Mouse (Mus musculus): ENCODE data around the gene Fosb. TPM values are rescaled to one million over a fixed set of nuclear protein-coding genes. Genes with fewer than 3 reads are reported as not detected.

The Fosb gene
- polyA plus RNA-seq (2014; fragmentation: Nextera tagmentation; extraction: Ambion mirVana), result 0.07 TPM in 1 of 2 replicates, not detected in the other

DNA sequence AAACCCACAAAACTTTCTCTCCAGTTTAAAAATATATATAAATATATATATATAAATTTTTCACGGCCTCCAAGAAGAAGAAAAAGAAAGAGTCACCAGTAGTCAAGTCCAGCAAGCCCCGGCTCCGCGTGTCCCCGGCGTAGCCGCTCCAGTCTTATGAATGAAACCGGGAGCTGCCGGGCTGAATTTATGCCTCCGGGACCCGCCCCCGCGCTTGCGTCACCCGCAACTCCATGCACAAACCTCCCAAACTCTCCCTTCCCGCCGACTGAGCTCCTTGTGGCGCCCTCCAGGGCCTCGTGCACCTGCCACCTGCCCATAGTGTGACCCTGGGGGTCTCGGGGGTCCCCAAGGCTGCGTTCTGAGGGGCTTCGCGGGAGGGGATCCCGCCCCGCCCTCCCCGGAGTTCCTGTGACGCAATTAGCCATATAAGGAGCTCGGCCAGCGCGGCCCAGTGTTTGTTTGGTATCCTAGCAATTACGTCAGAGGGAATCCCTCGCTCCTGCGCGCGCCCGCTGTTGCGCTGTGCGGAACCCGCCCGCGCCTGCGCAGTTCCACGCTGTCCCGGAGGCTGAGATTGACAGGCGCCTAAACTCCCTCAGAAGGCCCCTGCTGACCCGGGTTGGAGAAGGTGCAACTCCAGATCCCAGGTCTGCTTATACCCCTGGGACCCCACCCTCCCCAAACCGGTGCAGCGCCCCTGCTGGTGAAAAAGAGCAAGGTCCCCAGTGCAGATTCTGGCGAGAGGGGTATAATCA lies at the start of gene Fosb:
Fosb (minus strand) TSS at position 168 of the 758 bp plus-strand sequence.
- Histone ChIP-seq H3K27me3 (ENCODE audit: control insufficient read depth, insufficient read depth, low read length) (peaks cover 18% of the 10 kb centered on the region), H3K4me2 (replicated peaks; ENCODE audit: low read depth, low read length) (peak within 1 kb of the TSS; percentile 99), H3K4me3 (ENCODE audit: low read depth, low read length) (peak within 1 kb of the TSS; percentile 59), H3K9ac (replicated peaks; ENCODE audit: low read depth, low read length) (peak within 1 kb of the TSS; percentile 47), H3K4me1 (ENCODE audit: control insufficient read depth, insufficient read depth, low read length) (peaks cover 12% of the 10 kb centered on the region), H3K27ac (ENCODE audit: low read length) (no peak within 1 kb of the TSS), H3K9me3 (ENCODE audit: control insufficient read depth, low read depth, low read length) (no peaks in the 10 kb centered on the region), H3K36me3 (ENCODE audit: control insufficient read depth, insufficient read depth, low read length) (no peaks in the 10 kb centered on the region)
- ATAC-seq (ENCODE audit: insufficient number of reproducible peaks, insufficient read depth, low FRiP score, low read depth), result peak; percentile 84
- under 1% methylated on average over 49 of the region's 49 CpGs for WGBS

DNA sequence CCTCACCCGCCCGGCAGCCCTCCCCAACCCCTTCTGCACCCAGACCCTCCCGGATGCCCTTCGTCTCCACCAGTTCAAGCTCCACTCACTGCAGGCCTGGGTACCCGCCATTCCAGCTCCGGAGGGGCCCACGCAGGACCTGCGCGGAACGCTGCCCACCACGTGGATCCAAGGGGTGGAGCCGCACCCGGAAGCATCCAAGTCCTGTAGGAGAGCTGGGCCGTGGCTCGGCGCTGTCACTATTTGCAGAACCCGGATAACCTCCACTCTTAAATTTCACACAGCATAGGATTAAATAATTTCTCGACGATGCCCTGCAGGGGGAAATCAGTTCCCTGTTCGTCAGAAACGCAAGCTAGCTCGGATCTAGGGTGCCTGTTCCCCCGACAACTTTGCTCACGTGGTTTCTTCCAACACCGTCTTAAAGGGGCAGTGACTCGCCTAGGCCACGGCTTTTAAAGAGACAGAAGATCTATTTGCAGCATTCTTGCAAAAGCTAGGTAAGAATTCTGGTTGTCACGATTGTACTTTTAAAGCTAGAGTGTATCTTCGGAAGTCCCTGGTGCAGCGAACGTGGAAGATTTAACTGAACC lies 49.5 kb upstream of the Fosb start, which contains the start of the genes Cd3eap and Ppp1r13l:
Cd3eap (minus strand) TSS at position 185 of the 593 bp plus-strand sequence.
Ppp1r13l (plus strand) TSS at position 451 of the 593 bp plus-strand sequence.
- no peaks in the 10 kb centered on the region for H3K9me3 ChIP-seq (ENCODE audit: control insufficient read depth, low read depth, low read length)
- under 1% methylated on average over 31 of the region's 31 CpGs for WGBS
- H3K36me3 ChIP-seq (ENCODE audit: control insufficient read depth, insufficient read depth, low read length), result peaks cover 21% of the 10 kb centered on the region
- peak within 1 kb of the TSS; percentile 82 for H3K4me3 ChIP-seq (ENCODE audit: low read depth, low read length)
- no peaks in the 10 kb centered on the region for H3K27me3 ChIP-seq (ENCODE audit: control insufficient read depth, insufficient read depth, low read length)
- peak; percentile 60 for ATAC-seq (ENCODE audit: insufficient number of reproducible peaks, insufficient read depth, low FRiP score, low read depth)
- H3K27ac ChIP-seq (ENCODE audit: low read length), result peak within 1 kb of the TSS; percentile 59
- H3K4me1 ChIP-seq (ENCODE audit: control insufficient read depth, insufficient read depth, low read length), result peaks cover 20% of the 10 kb centered on the region
- H3K9ac ChIP-seq (replicated peaks; ENCODE audit: low read depth, low read length), result peak within 1 kb of the TSS; percentile 60
- H3K4me2 ChIP-seq (replicated peaks; ENCODE audit: low read depth, low read length), result peak within 1 kb of the TSS; percentile 96

DNA sequence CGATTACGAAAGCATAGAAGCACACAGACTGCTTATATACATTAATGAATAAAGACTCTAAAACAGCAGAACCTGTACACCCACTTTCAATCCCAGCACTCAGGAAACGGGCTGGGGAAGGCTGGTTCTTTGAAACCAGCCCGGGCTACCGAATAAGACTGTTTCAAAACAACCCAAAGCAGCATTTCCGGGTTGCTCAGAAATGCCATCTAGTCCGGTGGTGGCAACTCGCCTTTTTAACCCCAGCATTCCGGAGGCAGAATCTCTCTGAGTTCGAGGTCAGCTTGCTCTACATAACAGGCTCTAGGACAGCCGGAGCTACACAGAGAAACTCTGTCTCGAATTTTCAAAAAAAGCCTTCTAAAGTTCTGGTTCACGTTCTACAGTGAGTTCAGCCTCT lies 48.8 kb upstream of the Fosb start:
- Histone ChIP-seq H3K9me3 (ENCODE audit: control insufficient read depth, low read depth, low read length) (no peaks in the 10 kb centered on the region), H3K27ac (ENCODE audit: low read length) (no peak overlapping the region), H3K4me2 (replicated peaks; ENCODE audit: low read depth, low read length) (peak overlapping the region; percentile 96), H3K4me1 (ENCODE audit: control insufficient read depth, insufficient read depth, low read length) (peaks cover 20% of the 10 kb centered on the region), H3K27me3 (ENCODE audit: control insufficient read depth, insufficient read depth, low read length) (no peaks in the 10 kb centered on the region), H3K9ac (replicated peaks; ENCODE audit: low read depth, low read length) (peak overlapping the region; percentile 60), H3K36me3 (ENCODE audit: control insufficient read depth, insufficient read depth, low read length) (peaks cover 24% of the 10 kb centered on the region), H3K4me3 (ENCODE audit: low read depth, low read length) (peak overlapping the region; percentile 82)
- WGBS, result 15% methylated on average over 13 of the region's 13 CpGs
- no peak for ATAC-seq (ENCODE audit: insufficient number of reproducible peaks, insufficient read depth, low FRiP score, low read depth)

DNA sequence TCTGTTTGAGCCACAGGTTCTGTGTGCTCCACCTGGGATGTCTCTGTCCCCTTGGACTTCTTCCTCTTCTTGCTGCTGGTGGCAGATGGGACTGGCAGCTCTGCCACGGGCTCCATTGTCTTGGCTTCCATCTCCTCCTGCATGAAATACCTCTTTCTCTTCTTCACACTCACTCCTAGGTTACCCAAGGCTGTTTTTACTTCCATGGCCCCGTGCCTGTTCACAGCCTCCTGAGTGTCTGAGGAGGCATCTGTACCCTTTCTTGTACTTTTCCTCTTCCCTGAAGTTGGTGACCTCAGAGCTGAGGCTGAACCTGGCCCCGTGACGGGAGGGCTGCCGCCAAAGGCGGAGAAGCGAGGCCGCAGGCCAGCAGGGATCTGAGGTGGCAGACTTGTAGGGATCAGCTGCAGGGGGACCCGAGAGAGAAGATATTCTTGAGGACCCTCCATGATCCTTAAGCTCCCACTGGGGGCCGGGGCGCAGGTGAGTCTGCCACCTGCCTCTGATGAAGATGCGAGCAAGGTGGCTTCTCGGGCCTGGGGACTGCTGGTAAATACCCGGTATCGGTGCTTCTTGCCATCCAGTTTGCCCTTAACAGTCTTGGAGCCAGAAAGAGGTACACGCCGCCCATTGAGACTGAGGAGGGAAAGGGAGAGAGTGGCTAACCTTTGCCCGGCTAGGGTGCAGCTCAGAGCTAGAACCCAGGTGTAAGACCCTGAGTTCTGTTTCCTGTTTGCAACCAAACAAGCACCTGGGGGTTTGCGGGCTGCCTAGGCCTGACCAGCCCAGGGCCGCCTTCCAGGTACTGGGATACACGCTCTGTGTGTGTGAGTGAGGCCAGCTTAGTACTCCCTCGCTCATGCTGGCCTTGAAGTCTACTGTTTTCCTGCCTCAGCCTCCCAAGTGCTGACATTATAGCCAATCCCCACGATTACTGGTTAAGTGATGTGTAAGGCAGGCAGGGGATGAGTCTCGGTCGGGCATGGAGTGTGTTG lies 47.8 kb upstream of the Fosb start:
- Histone ChIP-seq H3K4me3 (ENCODE audit: low read depth, low read length) (peak overlapping the region; percentile 82; the same call in 1 of the 2 replicates), H3K4me1 (ENCODE audit: control insufficient read depth, insufficient read depth, low read length) (peaks cover 20% of the 10 kb centered on the region), H3K36me3 (ENCODE audit: control insufficient read depth, insufficient read depth, low read length) (peaks cover 32% of the 10 kb centered on the region), H3K27me3 (ENCODE audit: control insufficient read depth, insufficient read depth, low read length) (no peaks in the 10 kb centered on the region), H3K9me3 (ENCODE audit: control insufficient read depth, low read depth, low read length) (no peaks in the 10 kb centered on the region), H3K4me2 (replicated peaks; ENCODE audit: low read depth, low read length) (peak overlapping the region; percentile 96), H3K9ac (replicated peaks; ENCODE audit: low read depth, low read length) (peak overlapping the region; percentile 60; the same call in 1 of the 2 replicates), H3K27ac (ENCODE audit: low read length) (no peak overlapping the region)
- 92% methylated on average over 25 of the region's 25 CpGs for WGBS
- no peak for ATAC-seq (ENCODE audit: insufficient number of reproducible peaks, insufficient read depth, low FRiP score, low read depth)

DNA sequence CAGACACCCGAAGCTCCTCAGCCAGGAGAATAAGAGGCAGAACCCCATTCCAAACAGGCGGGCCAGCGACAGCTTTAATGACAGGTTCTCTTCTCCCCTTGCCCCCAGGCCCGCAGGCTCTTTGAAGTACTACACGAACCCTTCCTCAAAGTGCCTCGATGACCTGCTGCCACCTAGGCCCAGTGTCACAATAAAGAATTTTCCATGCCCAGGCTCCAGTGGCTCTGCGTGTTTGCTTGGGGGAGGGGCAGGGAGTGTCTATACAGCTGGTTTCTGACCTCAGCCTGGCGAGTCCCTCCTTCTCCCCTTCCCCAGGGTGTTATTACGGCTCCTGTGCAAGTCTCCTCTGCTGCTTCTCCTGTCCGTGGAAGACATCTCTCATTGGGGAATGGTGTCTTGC lies 46.5 kb upstream of the Fosb start:
- Histone ChIP-seq H3K4me3 (ENCODE audit: low read depth, low read length) (no peak overlapping the region), H3K9ac (replicated peaks; ENCODE audit: low read depth, low read length) (no peak overlapping the region), H3K36me3 (ENCODE audit: control insufficient read depth, insufficient read depth, low read length) (peaks cover 40% of the 10 kb centered on the region), H3K4me2 (replicated peaks; ENCODE audit: low read depth, low read length) (no peak overlapping the region), H3K27ac (ENCODE audit: low read length) (no peak overlapping the region), H3K27me3 (ENCODE audit: control insufficient read depth, insufficient read depth, low read length) (no peaks in the 10 kb centered on the region), H3K9me3 (ENCODE audit: control insufficient read depth, low read depth, low read length) (no peaks in the 10 kb centered on the region), H3K4me1 (ENCODE audit: control insufficient read depth, insufficient read depth, low read length) (peaks cover 10% of the 10 kb centered on the region; the same call in 1 of the 2 replicates)
- 63% methylated on average over 10 of the region's 10 CpGs for WGBS
- no peak for ATAC-seq (ENCODE audit: insufficient number of reproducible peaks, insufficient read depth, low FRiP score, low read depth)

DNA sequence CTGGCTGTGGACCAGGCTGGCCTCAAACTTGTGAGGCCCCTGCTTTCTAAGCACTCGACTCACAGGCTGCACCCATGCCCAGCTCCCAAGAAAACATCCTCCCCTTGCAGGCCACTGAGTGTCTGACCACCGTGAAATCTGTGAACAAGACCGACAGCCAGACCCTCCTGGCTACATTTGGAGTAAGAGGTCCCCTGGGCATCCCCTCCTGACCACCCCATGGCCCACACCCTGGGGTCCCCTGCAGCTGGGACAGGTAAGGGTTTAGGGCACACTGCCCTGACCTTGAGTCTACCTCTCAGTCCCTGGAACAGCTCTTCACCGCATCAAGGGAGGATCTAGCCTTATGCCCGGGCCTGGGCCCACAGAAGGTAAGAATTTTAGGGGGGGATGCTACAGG lies 45.1 kb upstream of the Fosb start:
- H3K4me1 ChIP-seq (ENCODE audit: control insufficient read depth, insufficient read depth, low read length), result peaks cover 7% of the 10 kb centered on the region; the same call in 1 of the 2 replicates
- no peaks in the 10 kb centered on the region for H3K9me3 ChIP-seq (ENCODE audit: control insufficient read depth, low read depth, low read length)
- no peak overlapping the region for H3K27ac ChIP-seq (ENCODE audit: low read length)
- peaks cover 49% of the 10 kb centered on the region for H3K36me3 ChIP-seq (ENCODE audit: control insufficient read depth, insufficient read depth, low read length)
- WGBS, result 90% methylated on average over 5 of the region's 5 CpGs
- no peak for ATAC-seq (ENCODE audit: insufficient number of reproducible peaks, insufficient read depth, low FRiP score, low read depth)
- H3K9ac ChIP-seq (replicated peaks; ENCODE audit: low read depth, low read length), result no peak overlapping the region
- no peak overlapping the region for H3K4me3 ChIP-seq (ENCODE audit: low read depth, low read length)
- H3K4me2 ChIP-seq (replicated peaks; ENCODE audit: low read depth, low read length), result no peak overlapping the region
- no peaks in the 10 kb centered on the region for H3K27me3 ChIP-seq (ENCODE audit: control insufficient read depth, insufficient read depth, low read length)

DNA sequence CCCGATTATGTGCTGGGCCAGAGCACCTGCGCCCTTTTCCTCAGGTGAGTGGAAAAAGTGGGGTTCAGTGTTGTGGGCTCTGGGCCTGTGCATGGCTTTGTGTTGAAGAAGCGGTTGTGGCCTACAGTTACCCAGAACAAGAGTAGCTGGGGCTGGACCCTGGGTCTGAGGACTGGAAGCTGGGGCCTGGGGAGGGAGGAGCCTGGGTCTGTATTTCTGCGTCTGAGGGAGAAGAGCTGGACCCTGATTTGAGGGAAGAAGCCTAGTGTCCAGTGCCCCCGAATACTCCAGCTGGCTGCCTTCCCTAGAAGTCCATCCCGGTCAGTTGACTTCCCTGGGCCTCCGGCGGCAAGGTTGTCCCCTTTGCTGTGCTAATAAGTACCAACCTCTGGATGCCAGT lies 40.4 kb upstream of the Fosb start:
- Histone ChIP-seq H3K4me3 (ENCODE audit: low read depth, low read length) (no peak overlapping the region), H3K27me3 (ENCODE audit: control insufficient read depth, insufficient read depth, low read length) (no peaks in the 10 kb centered on the region), H3K9ac (replicated peaks; ENCODE audit: low read depth, low read length) (no peak overlapping the region), H3K4me2 (replicated peaks; ENCODE audit: low read depth, low read length) (no peak overlapping the region), H3K4me1 (ENCODE audit: control insufficient read depth, insufficient read depth, low read length) (peaks cover 9% of the 10 kb centered on the region), H3K36me3 (ENCODE audit: control insufficient read depth, insufficient read depth, low read length) (peaks cover 46% of the 10 kb centered on the region), H3K27ac (ENCODE audit: low read length) (no peak overlapping the region), H3K9me3 (ENCODE audit: control insufficient read depth, low read depth, low read length) (no peaks in the 10 kb centered on the region)
- WGBS, result 92% methylated on average over 8 of the region's 8 CpGs
- ATAC-seq (ENCODE audit: insufficient number of reproducible peaks, insufficient read depth, low FRiP score, low read depth), result no peak

Data from stomach, embryonic 14.5 days (tissue).